Mouse (Mus musculus): ENCODE results near the gene BC048679.
A peak's percentile ranks its signal among the peaks of the same experiment; 100 is the strongest.

The BC048679 gene

GRCm38 (mm10) chr7:81498181-81498580 lies at the start of gene BC048679:
Gene BC048679 (minus strand): TSS chr7:81498281.
- no peak for DNase-seq

GRCm38 (mm10) chr7:81542934-81543333 lies 44.9 kb upstream of the BC048679 start:
- no peak for DNase-seq

GRCm38 (mm10) chr7:81541924-81542524 lies 43.9 kb upstream of the BC048679 start:
- DNase-seq = peak; percentile 24

- DNase-seq = no peak
Measured at GRCm38 (mm10) chr7:81540999-81541398, 42.9 kb upstream of the BC048679 start.

GRCm38 (mm10) chr7:81539565-81539964 lies 41.5 kb upstream of the BC048679 start:
- DNase-seq = peak; percentile 38

GRCm38 (mm10) chr7:81538070-81538675 lies 40.1 kb upstream of the BC048679 start:
- no peak for DNase-seq

- no peak for DNase-seq
Measured at GRCm38 (mm10) chr7:81536478-81536877, 38.4 kb upstream of the BC048679 start.

- no peak for DNase-seq
Measured at GRCm38 (mm10) chr7:81531462-81531861, 33.4 kb upstream of the BC048679 start.

GRCm38 (mm10) chr7:81528918-81529317 lies 30.8 kb upstream of the BC048679 start:
- no peak for DNase-seq

- DNase-seq = no peak
Measured at GRCm38 (mm10) chr7:81523663-81524017, 25.6 kb upstream of the BC048679 start.

GRCm38 (mm10) chr7:81523008-81523662 lies 25.1 kb upstream of the BC048679 start:
- peak; percentile 98 for DNase-seq

- no peak for DNase-seq
Measured at GRCm38 (mm10) chr7:81516154-81517030, 18.3 kb upstream of the BC048679 start.

- no peak for DNase-seq
Measured at GRCm38 (mm10) chr7:81514906-81515590, 17.0 kb upstream of the BC048679 start.

- no peak for DNase-seq
Measured at GRCm38 (mm10) chr7:81501050-81501449, 3.0 kb upstream of the BC048679 start.

GRCm38 (mm10) chr7:81497171-81497570 lies 910 bp downstream of the BC048679 start:
- DNase-seq = peak; percentile 83

GRCm38 (mm10) chr7:81493331-81494021 lies 4.6 kb downstream of the BC048679 start, which contains the start of gene Ap3b2:
Gene Ap3b2 (minus strand): TSS chr7:81493925.
- DNase-seq = peak; percentile 88

GRCm38 (mm10) chr7:81492628-81493027 lies 5.5 kb downstream of the BC048679 start:
- no peak for DNase-seq

GRCm38 (mm10) chr7:81489649-81490048 lies 8.4 kb downstream of the BC048679 start:
- peak; percentile 52 for DNase-seq

GRCm38 (mm10) chr7:81480800-81481199 lies 17.3 kb downstream of the BC048679 start:
- peak; percentile 82 for DNase-seq

- DNase-seq = no peak
Measured at GRCm38 (mm10) chr7:81479531-81480090, 18.5 kb downstream of the BC048679 start.

- peak; percentile 45 for DNase-seq
Measured at GRCm38 (mm10) chr7:81478261-81478660, 19.8 kb downstream of the BC048679 start.

GRCm38 (mm10) chr7:81476833-81477232 lies 21.2 kb downstream of the BC048679 start:
- DNase-seq = peak; percentile 44
